Mouse (Mus musculus) hindbrain, postnatal 0 days (tissue): ENCODE results near the gene Rdm1. TPM values are rescaled to one million over a fixed set of nuclear protein-coding genes. Genes with fewer than 3 reads are reported as not detected.

Experiments used
- ATAC-seq: fragments of 200-750 bp; cut with Nextera tagmentation; 2 replicates; pipeline ENCODE4 v1.8.0; 2017; ENCODE audit warnings: mild to moderate bottlenecking, moderate TSS enrichment, moderate library complexity
- DNase-seq: peaks from one replicate; pipeline ENCODE4 v3.0.0-alpha.2; 2015; ENCODE audit warnings: low spot score
- H3K27ac ChIP-seq: fragments of 300-500 bp; sonication (generic); 2 replicates; pipeline ENCODE4 v1.5.1; 2014; ENCODE audit warnings: mild to moderate bottlenecking
- H3K27me3 ChIP-seq: fragments of 300-500 bp; sonication (generic); 2 replicates; pipeline ENCODE4 v1.6.1; 2014; ENCODE audit warnings: low read length, mixed read lengths; ENCODE audit not compliant: insufficient read depth
- H3K36me3 ChIP-seq: fragments of 300-500 bp; sonication (generic); 2 replicates; pipeline ENCODE4 v1.6.1; 2014; ENCODE audit warnings: low read length, mixed read lengths; ENCODE audit not compliant: insufficient read depth
- H3K4me1 ChIP-seq: fragments of 300-500 bp; sonication (generic); 2 replicates; pipeline ENCODE4 v1.6.1; 2014; ENCODE audit warnings: antibody characterized with exemption, low read length, mixed read lengths; ENCODE audit not compliant: insufficient read depth
- H3K4me2 ChIP-seq: fragments of 300-500 bp; sonication (generic); 2 replicates; pipeline ENCODE4 v1.6.1; 2014; ENCODE audit warnings: low read depth, mild to moderate bottlenecking, low read length, moderate library complexity, mixed read lengths
- H3K4me3 ChIP-seq: fragments of 300-500 bp; sonication (generic); 2 replicates; pipeline ENCODE4 v1.5.1; 2014; ENCODE audit warnings: low read length
- H3K9ac ChIP-seq: fragments of 300-500 bp; sonication (generic); replicated peaks from 2 replicates; pipeline ENCODE4 v1.6.1; 2014; ENCODE audit warnings: mild to moderate bottlenecking, low read length, moderate library complexity, mixed read lengths
- H3K9me3 ChIP-seq: fragments of 300-500 bp; sonication (generic); 2 replicates; pipeline ENCODE4 v1.6.1; 2016; ENCODE audit warnings: low read length, mixed read lengths
- CTCF ChIP-seq: IDR thresholded peaks from 2 replicates; pipeline ENCODE4 v1.5.1; 2016; ENCODE audit warnings: antibody characterized with exemption, control low read depth, low read depth
- WGBS: fragments of 180-500 bp; shearing (Covaris S2); extraction: QIAGEN DNeasy Blood & Tissue Kit; methylation state at CpG from one replicate; pipeline ENCODE4 v1.1.7; 2014; 5-methylcytosine and 5-hydroxymethylcytosine counted together
- polyA plus RNA-seq: library from polyadenylated mRNA; unstranded; fragments of >200 nt; fragmentation: Nextera tagmentation; extraction: Ambion mirVana; gene quantifications from 2 replicates; pipeline ENCODE4 v1.2.1, GENCODE M21; 2015
- total RNA-seq: library from RNA; depleted of rRNA; stranded (reverse); fragments of >200 nt; gene quantifications from 2 replicates; pipeline ENCODE4 v1.2.3, GENCODE M21; 2014

Gene Rdm1
- total and polyA plus RNA-seq, 2 experiments from 2014 or later = 13.8 to 15.2 TPM

DNA sequence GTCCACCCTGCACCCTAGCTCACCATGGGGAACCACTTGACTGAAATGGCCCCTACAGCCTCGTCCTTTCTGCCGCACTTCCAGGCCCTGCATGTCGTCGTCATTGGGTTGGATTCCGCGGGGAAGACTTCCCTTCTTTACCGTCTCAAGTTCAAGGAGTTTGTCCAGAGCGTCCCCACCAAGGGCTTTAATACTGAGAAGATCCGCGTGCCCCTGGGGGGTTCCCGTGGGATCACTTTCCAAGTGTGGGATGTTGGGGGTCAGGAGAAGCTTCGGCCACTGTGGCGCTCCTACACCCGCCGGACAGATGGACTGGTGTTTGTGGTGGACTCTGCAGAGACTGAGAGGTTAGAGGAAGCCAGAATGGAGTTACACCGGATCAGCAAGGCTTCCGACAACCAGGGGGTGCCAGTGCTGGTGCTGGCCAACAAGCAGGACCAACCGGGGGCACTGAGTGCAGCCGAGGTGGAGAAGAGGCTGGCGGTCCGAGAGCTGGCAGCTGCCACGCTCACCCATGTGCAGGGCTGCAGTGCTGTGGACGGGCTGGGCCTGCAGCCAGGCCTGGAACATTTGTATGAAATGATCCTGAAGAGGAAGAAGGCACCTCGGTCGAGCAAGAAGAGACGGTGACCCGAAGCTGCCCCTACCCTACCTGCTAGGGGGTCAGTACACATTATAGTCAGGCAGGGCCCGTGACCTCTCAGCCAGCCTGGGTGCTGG lies 39.8 kb downstream of the Rdm1 start:
- WGBS = 74% methylated on average over 28 of the region's 28 CpGs
- no peaks in the 10 kb centered on the region for H3K9me3 ChIP-seq
- H3K9ac ChIP-seq = no peak overlapping the region
- no peak for TF ChIP-seq CTCF
- peak overlapping the region; percentile 27 for H3K4me2 ChIP-seq
- DNase-seq = no peak
- no peak for ATAC-seq
- peaks cover 6% of the 10 kb centered on the region for H3K4me1 ChIP-seq
- no peaks in the 10 kb centered on the region for H3K36me3 ChIP-seq
- no peak overlapping the region for H3K27ac ChIP-seq
- no peaks in the 10 kb centered on the region for H3K27me3 ChIP-seq
- 0 out of 2 replicates have a peak overlapping the region, but pooled peaks have one; percentile 3 for H3K4me3 ChIP-seq

- no peak for TF ChIP-seq CTCF
- Histone ChIP-seq H3K4me1 (peaks cover 6% of the 10 kb centered on the region), H3K4me2 (peak overlapping the region; percentile 13; the same call in 1 of the 2 replicates), H3K27ac (no peak overlapping the region), H3K36me3 (no peaks in the 10 kb centered on the region), H3K9ac (no peak overlapping the region), H3K4me3 (no peak overlapping the region), H3K27me3 (no peaks in the 10 kb centered on the region), H3K9me3 (no peaks in the 10 kb centered on the region)
- DNase-seq (peak; percentile 61), ATAC-seq (no peak)
- 56% methylated on average over 14 of the region's 14 CpGs for WGBS
These were observed 41.0 kb downstream of the Rdm1 start for GRCm38 (mm10) chr11:101667871-101668532.

GRCm38 (mm10) chr11:101668546-101669261 lies 41.7 kb downstream of the Rdm1 start:
- peak overlapping the region; percentile 13; the same call in 1 of the 2 replicates for H3K4me2 ChIP-seq
- H3K36me3 ChIP-seq = no peaks in the 10 kb centered on the region
- no peak overlapping the region for H3K9ac ChIP-seq
- no peak for TF ChIP-seq CTCF
- no peak overlapping the region for H3K4me3 ChIP-seq
- DNase-seq (no peak), ATAC-seq (no peak)
- H3K4me1 ChIP-seq = peaks cover 6% of the 10 kb centered on the region
- WGBS = 39% methylated on average over 13 of the region's 13 CpGs
- no peak overlapping the region for H3K27ac ChIP-seq
- H3K9me3 ChIP-seq = no peaks in the 10 kb centered on the region
- H3K27me3 ChIP-seq = no peaks in the 10 kb centered on the region

DNA sequence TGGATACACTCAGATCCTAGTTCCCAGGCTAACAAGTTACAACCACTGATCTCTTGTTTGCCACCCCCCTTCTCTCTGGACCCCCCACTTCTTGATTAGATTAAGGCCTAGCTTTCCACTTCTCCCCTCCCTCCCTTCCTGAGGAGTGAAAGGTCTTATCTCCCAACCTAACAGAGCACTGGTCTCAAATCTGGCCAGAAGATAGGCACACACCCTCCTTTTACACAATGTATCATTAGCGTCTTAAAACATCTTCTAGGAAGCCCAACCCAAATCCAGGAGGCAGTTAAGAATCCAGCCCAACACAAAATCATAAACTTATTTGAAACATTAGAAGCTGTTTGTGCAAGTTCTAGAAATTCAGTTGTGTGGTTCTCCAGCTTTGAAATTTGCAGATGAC lies 43.3 kb downstream of the Rdm1 start:
- Histone ChIP-seq H3K4me1 (peaks cover 6% of the 10 kb centered on the region), H3K9me3 (no peaks in the 10 kb centered on the region), H3K9ac (no peak overlapping the region), H3K27me3 (no peaks in the 10 kb centered on the region), H3K4me3 (no peak overlapping the region), H3K4me2 (no peak overlapping the region), H3K27ac (no peak overlapping the region), H3K36me3 (no peaks in the 10 kb centered on the region)
- no peak for TF ChIP-seq CTCF
- no peak for DNase-seq
- no peak for ATAC-seq
- 87% methylated on average over 1 of the region's 1 CpGs for WGBS

DNA sequence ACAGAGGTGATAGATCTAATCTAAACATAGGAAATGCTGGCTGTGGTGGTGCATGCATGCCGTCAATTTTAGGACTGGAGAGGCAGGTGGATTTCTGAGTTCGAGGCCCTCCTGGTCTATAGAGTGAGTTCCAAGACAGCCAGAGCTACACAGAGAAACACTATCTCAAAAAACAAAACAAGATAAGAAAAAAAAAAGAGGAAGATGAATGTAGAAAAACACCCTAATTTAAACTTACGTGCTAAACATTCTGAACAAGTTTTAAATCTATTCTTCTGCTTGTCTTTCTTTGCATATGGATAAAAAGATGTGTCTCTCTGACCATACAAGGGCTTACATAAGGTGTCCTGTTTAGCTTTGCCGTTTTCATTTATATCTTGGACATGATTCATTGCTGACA lies 44.3 kb downstream of the Rdm1 start:
- ATAC-seq (no peak), DNase-seq (no peak)
- Histone ChIP-seq H3K4me1 (peaks cover 6% of the 10 kb centered on the region), H3K27me3 (no peaks in the 10 kb centered on the region), H3K4me2 (no peak overlapping the region), H3K9ac (no peak overlapping the region), H3K27ac (no peak overlapping the region), H3K9me3 (no peaks in the 10 kb centered on the region), H3K36me3 (no peaks in the 10 kb centered on the region), H3K4me3 (no peak overlapping the region)
- TF ChIP-seq CTCF = no peak
- 87% methylated on average over 4 of the region's 4 CpGs for WGBS

DNA sequence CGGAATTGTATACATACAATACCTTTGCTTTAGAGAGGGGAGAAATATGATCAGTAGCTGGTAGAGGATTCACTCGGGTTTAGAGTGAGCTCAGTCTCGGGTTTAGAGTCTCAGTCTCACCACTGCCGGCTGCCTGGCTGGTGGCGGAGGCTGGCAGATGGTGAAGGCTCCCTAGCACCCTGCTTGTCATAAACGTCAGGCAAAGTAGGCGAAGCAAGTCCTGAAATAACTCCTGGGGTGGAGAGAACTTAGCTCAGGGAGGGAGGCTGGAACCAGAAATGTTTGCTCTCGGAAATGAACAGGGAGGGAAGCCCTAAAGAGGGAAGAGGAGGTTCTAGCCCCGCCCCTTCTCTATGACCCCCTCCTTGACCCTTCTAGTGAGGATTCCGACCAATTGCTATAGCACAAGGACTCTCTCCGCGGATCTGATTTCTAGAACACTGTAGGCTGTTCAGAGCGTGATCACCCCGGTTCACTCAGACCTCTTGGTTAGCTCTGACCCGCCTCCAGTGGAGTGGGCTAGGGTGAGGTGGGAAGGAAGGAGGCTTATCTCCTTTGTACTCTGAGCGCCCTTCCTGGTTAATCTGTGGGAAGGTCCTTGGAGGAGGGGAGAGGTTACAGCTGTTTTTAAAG lies 46.1 kb downstream of the Rdm1 start:
- no peak for DNase-seq
- ATAC-seq = no peak
- H3K27me3 ChIP-seq = no peaks in the 10 kb centered on the region
- H3K9me3 ChIP-seq = no peaks in the 10 kb centered on the region
- no peaks in the 10 kb centered on the region for H3K36me3 ChIP-seq
- H3K27ac ChIP-seq = no peak overlapping the region
- no peak overlapping the region for H3K9ac ChIP-seq
- H3K4me2 ChIP-seq = no peak overlapping the region
- WGBS = 45% methylated on average over 16 of the region's 16 CpGs
- no peak for TF ChIP-seq CTCF
- peaks cover 4% of the 10 kb centered on the region; the same call in 1 of the 2 replicates for H3K4me1 ChIP-seq
- H3K4me3 ChIP-seq = no peak overlapping the region
